Mouse (Mus musculus) layer of hippocampus, adult 11-12 months (tissue): ENCODE results near the gene Ripor2.

Experiments
- DNase-seq: peaks from one replicate; pipeline ENCODE4 v3.0.0; 2022; ENCODE audit warnings: low spot score

Ripor2 gene

GRCm38 (mm10) chr13:24617799-24618130, 35.8 kb downstream of the Ripor2 start:
- no peak for DNase-seq

GRCm38 (mm10) chr13:24619711-24620110, 37.7 kb downstream of the Ripor2 start:
- no peak for DNase-seq

GRCm38 (mm10) chr13:24620439-24620838, 38.5 kb downstream of the Ripor2 start:
- DNase-seq: no peak

- DNase-seq: no peak
Measured at GRCm38 (mm10) chr13:24623631-24624030, 41.6 kb downstream of the Ripor2 start.

GRCm38 (mm10) chr13:24625071-24625470, 43.1 kb downstream of the Ripor2 start:
- DNase-seq: no peak

- no peak for DNase-seq
Measured at GRCm38 (mm10) chr13:24626698-24627436, 44.9 kb downstream of the Ripor2 start.

GRCm38 (mm10) chr13:24628192-24628591, 46.2 kb downstream of the Ripor2 start:
- no peak for DNase-seq

- no peak for DNase-seq
Measured at GRCm38 (mm10) chr13:24629073-24629621, 47.2 kb downstream of the Ripor2 start.

GRCm38 (mm10) chr13:24630364-24630763, 48.4 kb downstream of the Ripor2 start:
- DNase-seq: no peak

GRCm38 (mm10) chr13:24632988-24633577, 51.1 kb downstream of the Ripor2 start:
- no peak for DNase-seq

GRCm38 (mm10) chr13:24634346-24635120, 52.5 kb downstream of the Ripor2 start:
- no peak for DNase-seq

GRCm38 (mm10) chr13:24638371-24639214, 56.6 kb downstream of the Ripor2 start:
- DNase-seq: peak; percentile 40

GRCm38 (mm10) chr13:24639215-24640165, 57.5 kb downstream of the Ripor2 start:
- DNase-seq: no peak

GRCm38 (mm10) chr13:24640166-24640560, 58.2 kb downstream of the Ripor2 start:
- no peak for DNase-seq

- no peak for DNase-seq
Measured at GRCm38 (mm10) chr13:24640836-24641385, 58.9 kb downstream of the Ripor2 start.

GRCm38 (mm10) chr13:24641491-24642430, 59.8 kb downstream of the Ripor2 start:
- no peak for DNase-seq

GRCm38 (mm10) chr13:24645146-24645545, 63.2 kb downstream of the Ripor2 start:
- DNase-seq: no peak

GRCm38 (mm10) chr13:24646324-24646723, 64.3 kb downstream of the Ripor2 start:
- no peak for DNase-seq

GRCm38 (mm10) chr13:24647444-24647843, 65.5 kb downstream of the Ripor2 start:
- DNase-seq: no peak
